19 mouse cellular contexts compared by ENCODE assay signal in genomic region chr16:64753990-64754742, GRCm38 (mm10). TPM values are rescaled to one million over a fixed set of nuclear protein-coding genes. Genes with fewer than 3 reads are reported as not detected.
DNase-seq lines count a peak whose midpoint lies in the region; ATAC-seq and TF ChIP-seq lines count a peak whose summit lies in the region.
"Had no signal": no experiment of that assay in that cellular context is flagged by ENCODE, and none has a peak within 500 bp of the region (broad histone marks: within the 10 kb centered on the region; RNA-seq: fewer than 3 reads in every experiment).

No protein-coding gene starts in this region.

- no peaks in the 10 kb centered on the region for H3K27me3 ChIP-seq in hindbrain, embryonic 12.5 days
- H3K27me3 ChIP-seq in hindbrain, postnatal 0 days (ENCODE audit: insufficient read depth, low read length) = no peaks in the 10 kb centered on the region
- H3K27me3 ChIP-seq in midbrain, embryonic 15.5 days (replicated peaks) = no peaks in the 10 kb centered on the region
- no peaks in the 10 kb centered on the region for H3K27me3 ChIP-seq in midbrain, embryonic 10.5 days (ENCODE audit: low read depth, poor library complexity, severe bottlenecking)
- no peaks in the 10 kb centered on the region for H3K27me3 ChIP-seq in neural tube, embryonic 13.5 days
- H3K27me3 ChIP-seq in neural tube, embryonic 14.5 days (ENCODE audit: control insufficient read depth, insufficient read depth, low read length) = no peaks in the 10 kb centered on the region
- H3K27me3 ChIP-seq: embryonic facial prominence, embryonic 12.5 days; embryonic facial prominence, embryonic 15.5 days; hindbrain, embryonic 15.5 days; intestine, embryonic 15.5 days had no signal

- 0 out of 2 replicates have a peak, but pooled peaks cover 9% of the 10 kb centered on the region for H3K9me3 ChIP-seq in hindbrain, embryonic 12.5 days (replicated peaks)
- no peaks in the 10 kb centered on the region for H3K9me3 ChIP-seq in hindbrain, postnatal 0 days (ENCODE audit: low read length)
- H3K9me3 ChIP-seq in midbrain, embryonic 15.5 days = no peaks in the 10 kb centered on the region
- 0 out of 2 replicates have a peak, but pooled peaks cover 6% of the 10 kb centered on the region for H3K9me3 ChIP-seq in midbrain, embryonic 10.5 days (replicated peaks)
- no peaks in the 10 kb centered on the region; the same call in 1 of the 2 replicates for H3K9me3 ChIP-seq in neural tube, embryonic 13.5 days
- no peaks in the 10 kb centered on the region for H3K9me3 ChIP-seq in neural tube, embryonic 14.5 days (ENCODE audit: control insufficient read depth, low read length)
- H3K9me3 ChIP-seq: embryonic facial prominence, embryonic 12.5 days; embryonic facial prominence, embryonic 15.5 days; hindbrain, embryonic 15.5 days; intestine, embryonic 15.5 days had no signal

- H3K27ac ChIP-seq in hindbrain, embryonic 12.5 days = no peak overlapping the region
- H3K27ac ChIP-seq in hindbrain, postnatal 0 days = no peak overlapping the region
- no peak overlapping the region for H3K27ac ChIP-seq in midbrain, embryonic 15.5 days
- H3K27ac ChIP-seq in midbrain, embryonic 10.5 days (replicated peaks) = no peak overlapping the region
- H3K27ac ChIP-seq in neural tube, embryonic 13.5 days (replicated peaks) = no peak overlapping the region
- H3K27ac ChIP-seq in neural tube, embryonic 14.5 days (ENCODE audit: low read depth, low read length) = no peak overlapping the region
- H3K27ac ChIP-seq: embryonic facial prominence, embryonic 12.5 days; embryonic facial prominence, embryonic 15.5 days; hindbrain, embryonic 15.5 days; intestine, embryonic 15.5 days had no signal

- WGBS in hindbrain, embryonic 12.5 days = 61% methylated on average over 3 of the region's 3 CpGs
- WGBS in hindbrain, postnatal 0 days = 70% methylated on average over 3 of the region's 3 CpGs
- WGBS in midbrain, embryonic 15.5 days = 64% methylated on average over 3 of the region's 3 CpGs
- WGBS in midbrain, embryonic 10.5 days = 62% methylated on average over 3 of the region's 3 CpGs
- 64% methylated on average over 3 of the region's 3 CpGs for WGBS in neural tube, embryonic 13.5 days
- whole genome bisulfite sequencing in neural tube, embryonic 14.5 days = 79% methylated on average over 3 of the region's 3 CpGs

- no peak overlapping the region for H3K9ac ChIP-seq in hindbrain, embryonic 12.5 days
- H3K9ac ChIP-seq in hindbrain, postnatal 0 days (replicated peaks; ENCODE audit: low read length) = no peak overlapping the region
- no peak overlapping the region for H3K9ac ChIP-seq in midbrain, embryonic 15.5 days
- no peak overlapping the region for H3K9ac ChIP-seq in neural tube, embryonic 13.5 days
- H3K9ac ChIP-seq in neural tube, embryonic 14.5 days (replicated peaks; ENCODE audit: low read depth, low read length) = no peak overlapping the region
- H3K9ac ChIP-seq: embryonic facial prominence, embryonic 12.5 days; embryonic facial prominence, embryonic 15.5 days; hindbrain, embryonic 15.5 days; intestine, embryonic 15.5 days had no signal

- no peak for DNase-seq in hindbrain, postnatal 0 days (ENCODE audit: low spot score)
- DNase-seq in midbrain, embryonic 10.5 days (ENCODE audit: low spot score) = no peak
- DNase-seq in heart, adult 18-20 months = no peak
- DNase-seq: cerebellum, adult 11 months; cerebellum, adult 2 months; cerebellum, adult 9-11 months; cerebellum, postnatal 25 days; gastrocnemius, postnatal 10 days; gastrocnemius, postnatal 36 days had no signal

- peak; percentile 21; the same call in 1 of the 2 replicates for ATAC-seq in hindbrain, embryonic 12.5 days (ENCODE audit: low FRiP score)
- no peak for ATAC-seq in hindbrain, postnatal 0 days
- peak; percentile 59 for ATAC-seq in midbrain, embryonic 15.5 days (replicated peaks)
- 0 out of 2 replicates have a peak, but pooled peaks have one; percentile 47 for ATAC-seq in neural tube, embryonic 13.5 days (ENCODE audit: low read depth)
- ATAC-seq in neural tube, embryonic 14.5 days (ENCODE audit: low read depth) = 0 out of 2 replicates have a peak, but pooled peaks have one; percentile 35
- ATAC-seq: CD4-positive, CD25-positive, alpha-beta regulatory T cell, adult 4 months; intestine, embryonic 15.5 days had no signal

- H3K4me3 ChIP-seq in hindbrain, embryonic 12.5 days = no peak overlapping the region
- no peak overlapping the region for H3K4me3 ChIP-seq in hindbrain, postnatal 0 days (ENCODE audit: low read length)
- no peak overlapping the region for H3K4me3 ChIP-seq in midbrain, embryonic 15.5 days
- no peak overlapping the region for H3K4me3 ChIP-seq in midbrain, embryonic 10.5 days
- no peak overlapping the region for H3K4me3 ChIP-seq in neural tube, embryonic 13.5 days
- no peak overlapping the region for H3K4me3 ChIP-seq in neural tube, embryonic 14.5 days (ENCODE audit: low read depth, low read length)
- H3K4me3 ChIP-seq: embryonic facial prominence, embryonic 12.5 days; embryonic facial prominence, embryonic 15.5 days; hindbrain, embryonic 15.5 days; intestine, embryonic 15.5 days had no signal

- TF ChIP-seq CTCF in hindbrain, postnatal 0 days (IDR thresholded peaks at IDR 0.05; ENCODE audit: low read depth) = no peak

- no peak overlapping the region for H3K4me2 ChIP-seq in hindbrain, embryonic 12.5 days (replicated peaks)
- no peak overlapping the region for H3K4me2 ChIP-seq in hindbrain, postnatal 0 days (ENCODE audit: low read depth, low read length)
- no peak overlapping the region for H3K4me2 ChIP-seq in midbrain, embryonic 15.5 days
- H3K4me2 ChIP-seq in neural tube, embryonic 13.5 days = no peak overlapping the region
- H3K4me2 ChIP-seq in neural tube, embryonic 14.5 days (ENCODE audit: low read depth, low read length) = no peak overlapping the region
- H3K4me2 ChIP-seq: embryonic facial prominence, embryonic 12.5 days; embryonic facial prominence, embryonic 15.5 days; heart, embryonic 11.5 days; hindbrain, embryonic 15.5 days; intestine, embryonic 15.5 days had no signal

- no peaks in the 10 kb centered on the region for H3K4me1 ChIP-seq in hindbrain, embryonic 12.5 days
- no peaks in the 10 kb centered on the region for H3K4me1 ChIP-seq in hindbrain, postnatal 0 days (ENCODE audit: insufficient read depth, low read length)
- H3K4me1 ChIP-seq in midbrain, embryonic 15.5 days = no peaks in the 10 kb centered on the region
- 0 out of 2 replicates have a peak, but pooled peaks cover 3% of the 10 kb centered on the region for H3K4me1 ChIP-seq in midbrain, embryonic 10.5 days
- no peaks in the 10 kb centered on the region for H3K4me1 ChIP-seq in neural tube, embryonic 13.5 days (replicated peaks)
- no peaks in the 10 kb centered on the region for H3K4me1 ChIP-seq in neural tube, embryonic 14.5 days (ENCODE audit: control insufficient read depth, insufficient read depth, low read length)
- H3K4me1 ChIP-seq: embryonic facial prominence, embryonic 12.5 days; embryonic facial prominence, embryonic 15.5 days; hindbrain, embryonic 15.5 days; intestine, embryonic 15.5 days had no signal

- H3K36me3 ChIP-seq in hindbrain, embryonic 12.5 days = no peaks in the 10 kb centered on the region
- no peaks in the 10 kb centered on the region for H3K36me3 ChIP-seq in hindbrain, postnatal 0 days (ENCODE audit: insufficient read depth, low read length)
- no peaks in the 10 kb centered on the region for H3K36me3 ChIP-seq in midbrain, embryonic 15.5 days (replicated peaks)
- peaks cover 5% of the 10 kb centered on the region; the same call in 1 of the 2 replicates for H3K36me3 ChIP-seq in midbrain, embryonic 10.5 days
- H3K36me3 ChIP-seq in neural tube, embryonic 13.5 days = 0 out of 2 replicates have a peak, but pooled peaks cover 4% of the 10 kb centered on the region
- H3K36me3 ChIP-seq in neural tube, embryonic 14.5 days (ENCODE audit: control insufficient read depth, insufficient read depth, low read length) = no peaks in the 10 kb centered on the region
- H3K36me3 ChIP-seq: embryonic facial prominence, embryonic 12.5 days; embryonic facial prominence, embryonic 15.5 days; hindbrain, embryonic 15.5 days; intestine, embryonic 15.5 days had no signal

RNA-seq across cellular contexts. Expression of gene 4930453N24Rik, which starts 16.8 kb away (rescaled TPM):
- 25.6 and 28.3 TPM in 2 replicates for polyA plus RNA-seq in hindbrain, embryonic 12.5 days (2016; fragmentation: Nextera tagmentation; extraction: Ambion mirVana)
- total RNA-seq in hindbrain, postnatal 0 days (2014; rRNA removed) = 11.1 and 12.0 TPM in 2 replicates
- 15.6 and 17.1 TPM in 2 replicates for polyA plus RNA-seq in hindbrain, postnatal 0 days (2015; fragmentation: Nextera tagmentation; extraction: Ambion mirVana)
- 16.5 and 17.8 TPM in 2 replicates for polyA plus RNA-seq in midbrain, embryonic 15.5 days (2015; fragmentation: Nextera tagmentation; extraction: Ambion mirVana)
- polyA plus RNA-seq in midbrain, embryonic 10.5 days (2016; fragmentation: Nextera tagmentation; extraction: Ambion mirVana) = 27.2 and 29.3 TPM in 2 replicates
- 21.6 and 23.9 TPM in 2 replicates for polyA plus RNA-seq in neural tube, embryonic 13.5 days (2015; fragmentation: Nextera tagmentation; extraction: Ambion mirVana)
- 21.3 and 22.6 TPM in 2 replicates for polyA plus RNA-seq in neural tube, embryonic 14.5 days (2014; fragmentation: Nextera tagmentation; extraction: Ambion mirVana)
- 10 to 100 TPM; 22.8 to 25.3 TPM for total RNA-seq in heart, adult 18-20 months (2021)
